Mouse (Mus musculus) neural tube, embryonic 12.5 days (tissue): Measurements from ENCODE around the gene Dmac2. TPM values are rescaled to one million over a fixed set of nuclear protein-coding genes. Genes with fewer than 3 reads are reported as not detected.

Source experiments
- ATAC-seq: fragments of 200-750 bp; cut with Nextera tagmentation; 2 replicates; pipeline ENCODE4 v1.8.0; 2017; ENCODE audit warnings: low read depth, mild to moderate bottlenecking, moderate TSS enrichment, moderate library complexity; ENCODE audit not compliant: low FRiP score
- H3K27ac ChIP-seq: fragments of 300-500 bp; sonication (generic); 2 replicates; pipeline ENCODE4 v1.5.1; 2016
- H3K27me3 ChIP-seq: fragments of 300-500 bp; sonication (generic); replicated peaks from 2 replicates; pipeline ENCODE4 v1.6.1; 2016; ENCODE audit warnings: mild to moderate bottlenecking
- H3K36me3 ChIP-seq: fragments of 300-500 bp; sonication (generic); 2 replicates; pipeline ENCODE4 v1.6.1; 2016; ENCODE audit warnings: mild to moderate bottlenecking
- H3K4me1 ChIP-seq: fragments of 300-500 bp; sonication (generic); 2 replicates; pipeline ENCODE4 v1.6.1; 2016
- H3K4me2 ChIP-seq: fragments of 300-500 bp; sonication (generic); replicated peaks from 2 replicates; pipeline ENCODE4 v1.6.1; 2016; ENCODE audit warnings: mild to moderate bottlenecking
- H3K4me3 ChIP-seq: fragments of 300-500 bp; sonication (generic); 2 replicates; pipeline ENCODE4 v1.5.1; 2016
- H3K9ac ChIP-seq: fragments of 300-500 bp; sonication (generic); 2 replicates; pipeline ENCODE4 v1.6.1; 2016; ENCODE audit warnings: mild to moderate bottlenecking
- H3K9me3 ChIP-seq: fragments of 300-500 bp; sonication (generic); 2 replicates; pipeline ENCODE4 v1.6.1; 2016; ENCODE audit warnings: mild to moderate bottlenecking
- WGBS: fragments of 180-500 bp; shearing (Covaris S2); methylation state at CpG from one replicate; pipeline ENCODE4 v1.1.7; 2016; 5-methylcytosine and 5-hydroxymethylcytosine counted together
- polyA plus RNA-seq: library from polyadenylated mRNA; unstranded; fragments of >200 nt; fragmentation: Nextera tagmentation; extraction: Ambion mirVana; gene quantifications from 2 replicates; pipeline ENCODE4 v1.2.1, GENCODE M21; 2016

Gene Dmac2
- polyA plus RNA-seq, 1 experiment from 2014 or later = 31.2 TPM

GRCm38 (mm10) chr7:25620101-25620500, 887 bp downstream of the Dmac2 start:
- Histone ChIP-seq H3K4me2 (peak overlapping the region; percentile 66), H3K27me3 (no peaks in the 10 kb centered on the region), H3K4me1 (0 out of 2 replicates have a peak, but pooled peaks cover 4% of the 10 kb centered on the region), H3K36me3 (peaks cover 19% of the 10 kb centered on the region), H3K9me3 (no peaks in the 10 kb centered on the region), H3K4me3 (0 out of 2 replicates have a peak overlapping the region, but pooled peaks have one; percentile 57), H3K9ac (no peak overlapping the region), H3K27ac (no peak overlapping the region)
- 91% methylated on average over 5 of the region's 5 CpGs for WGBS
- no peak for ATAC-seq

GRCm38 (mm10) chr7:25620751-25621150, 1.5 kb downstream of the Dmac2 start:
- H3K36me3 ChIP-seq = peaks cover 20% of the 10 kb centered on the region
- H3K9me3 ChIP-seq = no peaks in the 10 kb centered on the region
- no peaks in the 10 kb centered on the region for H3K27me3 ChIP-seq
- no peak overlapping the region for H3K4me3 ChIP-seq
- WGBS = 94% methylated on average over 11 of the region's 11 CpGs
- H3K27ac ChIP-seq = no peak overlapping the region
- no peak overlapping the region for H3K9ac ChIP-seq
- 0 out of 2 replicates have a peak, but pooled peaks cover 4% of the 10 kb centered on the region for H3K4me1 ChIP-seq
- ATAC-seq = no peak
- no peak overlapping the region for H3K4me2 ChIP-seq

- no peak overlapping the region for H3K27ac ChIP-seq
- peaks cover 13% of the 10 kb centered on the region for H3K4me1 ChIP-seq
- no peak overlapping the region for H3K4me3 ChIP-seq
- peaks cover 18% of the 10 kb centered on the region for H3K27me3 ChIP-seq
- H3K4me2 ChIP-seq = no peak overlapping the region
- H3K9ac ChIP-seq = no peak overlapping the region
- no peaks in the 10 kb centered on the region for H3K9me3 ChIP-seq
- WGBS = 91% methylated on average over 11 of the region's 11 CpGs
- ATAC-seq = no peak
- H3K36me3 ChIP-seq = peaks cover 23% of the 10 kb centered on the region
Observed at GRCm38 (mm10) chr7:25623857-25624370, 4.7 kb downstream of the Dmac2 start.

DNA sequence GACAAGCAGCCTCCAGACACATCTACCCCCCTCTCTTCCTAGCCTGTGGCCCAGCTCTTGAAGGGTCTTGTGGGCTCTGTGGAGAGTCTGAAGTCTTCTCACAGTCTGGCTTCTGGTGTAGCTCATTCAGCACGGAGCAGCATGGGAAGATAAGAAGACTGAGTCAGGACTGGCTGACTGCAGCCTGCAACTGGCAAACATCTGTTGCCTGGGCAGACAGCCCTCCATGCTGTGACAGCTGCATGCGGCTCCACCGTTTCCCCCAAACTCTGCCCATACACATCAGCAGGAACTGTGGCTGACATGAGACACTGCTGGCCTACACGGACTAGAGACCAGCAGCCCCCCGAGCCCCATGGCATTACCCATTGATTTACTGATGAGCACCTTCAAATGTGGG, 5.6 kb downstream of the Dmac2 start:
- Histone ChIP-seq H3K4me2 (no peak overlapping the region), H3K4me1 (peaks cover 12% of the 10 kb centered on the region), H3K9me3 (no peaks in the 10 kb centered on the region), H3K4me3 (no peak overlapping the region), H3K36me3 (peaks cover 31% of the 10 kb centered on the region), H3K9ac (no peak overlapping the region), H3K27me3 (peaks cover 21% of the 10 kb centered on the region), H3K27ac (no peak overlapping the region)
- 79% methylated on average over 5 of the region's 5 CpGs for WGBS
- ATAC-seq = no peak

GRCm38 (mm10) chr7:25625594-25626250, 6.5 kb downstream of the Dmac2 start:
- no peak overlapping the region for H3K4me2 ChIP-seq
- no peak overlapping the region for H3K27ac ChIP-seq
- H3K36me3 ChIP-seq = peaks cover 40% of the 10 kb centered on the region
- no peak for ATAC-seq
- no peak overlapping the region for H3K9ac ChIP-seq
- H3K4me1 ChIP-seq = peaks cover 12% of the 10 kb centered on the region
- no peak overlapping the region for H3K4me3 ChIP-seq
- 77% methylated on average over 10 of the region's 10 CpGs for WGBS
- peaks cover 21% of the 10 kb centered on the region for H3K27me3 ChIP-seq
- no peaks in the 10 kb centered on the region for H3K9me3 ChIP-seq

DNA sequence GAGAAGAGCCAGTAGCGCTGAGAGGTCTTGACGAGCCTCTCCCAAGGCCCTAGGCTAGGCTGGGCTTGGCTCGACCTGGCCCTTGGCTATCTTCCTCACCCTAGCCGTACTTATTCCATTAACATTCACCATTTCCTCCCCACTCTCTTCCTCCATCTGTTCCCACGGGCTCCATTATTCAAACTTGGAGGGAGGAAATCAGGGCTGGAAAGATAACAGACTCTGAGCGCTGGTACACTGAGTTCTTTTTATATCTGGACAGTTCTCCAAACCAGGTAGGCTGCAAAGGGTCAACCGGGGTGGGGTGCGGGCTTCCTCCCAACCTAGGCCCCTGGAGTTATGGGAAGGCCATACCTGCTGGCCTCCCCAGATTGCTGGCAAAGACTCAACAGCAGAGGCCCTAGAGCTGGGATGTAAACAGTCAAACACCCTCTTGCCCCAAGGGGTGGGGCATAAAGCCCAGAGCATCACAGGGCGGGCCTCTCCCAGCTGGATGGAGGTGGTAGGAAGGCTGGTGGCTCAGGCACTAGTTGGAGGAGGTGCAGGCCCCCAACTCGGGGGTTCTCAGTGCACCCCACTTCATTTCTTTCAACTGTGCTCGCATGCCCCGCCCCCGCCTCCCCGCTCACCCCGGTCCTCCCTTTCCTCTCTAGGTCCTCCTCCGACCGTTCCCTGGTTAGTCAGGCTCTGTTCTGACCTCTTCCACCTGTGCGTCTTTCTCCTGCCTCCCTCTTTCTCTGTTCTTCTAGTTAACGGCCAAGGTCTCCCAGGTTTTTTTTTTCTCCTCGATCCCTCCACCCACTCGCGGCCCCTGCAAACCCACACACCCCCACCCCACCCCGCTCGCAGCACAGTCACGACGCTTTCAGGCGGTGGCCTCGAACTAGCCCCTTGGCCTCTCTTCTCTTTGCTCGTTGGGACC, 7.6 kb downstream of the Dmac2 start, which contains the start of gene B3gnt8:
Gene B3gnt8, plus strand, starts transcription at position 146 of the 922 bp plus-strand sequence.
- Histone ChIP-seq H3K9ac (peak within 1 kb of the TSS; percentile 21), H3K4me2 (peak within 1 kb of the TSS; percentile 57), H3K4me3 (peak within 1 kb of the TSS; percentile 22; the same call in 1 of the 2 replicates), H3K4me1 (peaks cover 12% of the 10 kb centered on the region), H3K27ac (no peak within 1 kb of the TSS), H3K27me3 (peaks cover 21% of the 10 kb centered on the region), H3K9me3 (no peaks in the 10 kb centered on the region), H3K36me3 (peaks cover 50% of the 10 kb centered on the region)
- 18% methylated on average over 29 of the region's 29 CpGs for WGBS
- ATAC-seq = peak; percentile 25; the same call in 1 of the 2 replicates

GRCm38 (mm10) chr7:25627431-25628322, 8.5 kb downstream of the Dmac2 start:
- peaks cover 50% of the 10 kb centered on the region for H3K36me3 ChIP-seq
- H3K9me3 ChIP-seq = no peaks in the 10 kb centered on the region
- H3K27ac ChIP-seq = no peak overlapping the region
- peaks cover 21% of the 10 kb centered on the region for H3K27me3 ChIP-seq
- H3K4me3 ChIP-seq = peak overlapping the region; percentile 22; the same call in 1 of the 2 replicates
- H3K4me2 ChIP-seq = peak overlapping the region; percentile 57
- H3K9ac ChIP-seq = peak overlapping the region; percentile 21
- 21% methylated on average over 37 of the region's 38 CpGs for WGBS
- H3K4me1 ChIP-seq = peaks cover 12% of the 10 kb centered on the region
- ATAC-seq = peak; percentile 27; the same call in 1 of the 2 replicates

GRCm38 (mm10) chr7:25628323-25628620, 9.1 kb downstream of the Dmac2 start:
- Histone ChIP-seq H3K9ac (no peak overlapping the region), H3K9me3 (no peaks in the 10 kb centered on the region), H3K4me3 (no peak overlapping the region), H3K27ac (no peak overlapping the region), H3K4me2 (peak overlapping the region; percentile 57), H3K36me3 (peaks cover 56% of the 10 kb centered on the region), H3K4me1 (peaks cover 12% of the 10 kb centered on the region), H3K27me3 (peaks cover 21% of the 10 kb centered on the region)
- no peak for ATAC-seq
- WGBS = 70% methylated on average over 8 of the region's 8 CpGs

DNA sequence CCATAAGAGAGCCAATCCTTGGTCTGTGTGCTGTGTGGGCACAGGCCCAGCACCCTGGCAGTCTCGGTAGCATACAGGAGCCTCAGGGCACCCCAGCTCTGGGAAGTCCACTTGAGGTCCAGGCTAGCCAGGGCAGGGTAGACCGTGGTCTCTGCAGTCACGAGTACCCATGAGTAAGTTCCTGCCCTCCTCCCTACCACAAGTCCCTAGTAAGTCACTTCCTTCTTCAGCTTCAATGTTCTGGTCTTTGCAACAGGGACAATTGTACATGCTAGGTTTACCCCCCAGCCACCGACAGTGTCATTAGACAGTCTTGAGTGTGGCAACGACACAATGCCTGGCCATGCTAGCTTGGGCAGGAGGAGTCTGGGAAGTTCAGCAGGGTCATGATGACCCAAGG, 13.5 kb downstream of the Dmac2 start:
- peaks cover 15% of the 10 kb centered on the region for H3K27me3 ChIP-seq
- ATAC-seq = no peak
- H3K4me2 ChIP-seq = no peak overlapping the region
- no peak overlapping the region for H3K27ac ChIP-seq
- 89% methylated on average over 5 of the region's 5 CpGs for WGBS
- H3K4me3 ChIP-seq = no peak overlapping the region
- H3K9me3 ChIP-seq = no peaks in the 10 kb centered on the region
- peaks cover 2% of the 10 kb centered on the region; the same call in 1 of the 2 replicates for H3K4me1 ChIP-seq
- no peak overlapping the region for H3K9ac ChIP-seq
- peaks cover 57% of the 10 kb centered on the region for H3K36me3 ChIP-seq

DNA sequence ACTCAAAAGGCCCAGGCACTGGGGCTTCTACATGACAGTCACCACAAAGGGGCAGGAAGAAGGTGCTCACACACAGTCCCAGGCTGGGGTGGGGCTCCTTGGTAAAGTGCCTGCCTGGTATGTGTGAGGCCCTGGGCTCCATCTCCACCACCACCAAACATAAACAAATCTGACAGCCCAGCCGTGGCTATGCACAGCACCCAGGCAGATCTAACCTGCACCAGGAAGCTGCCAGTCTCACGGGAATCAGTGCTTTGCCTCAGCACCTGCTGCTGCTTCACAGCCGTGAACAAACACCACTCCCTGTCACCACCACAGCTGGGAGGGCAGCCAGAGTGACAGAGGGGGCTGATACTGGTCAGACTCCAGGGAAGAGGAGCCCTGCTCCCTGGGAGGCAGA, 17.2 kb downstream of the Dmac2 start:
- H3K9ac ChIP-seq = no peak overlapping the region
- no peak overlapping the region for H3K4me3 ChIP-seq
- no peak for ATAC-seq
- no peak overlapping the region for H3K27ac ChIP-seq
- H3K4me1 ChIP-seq = no peaks in the 10 kb centered on the region
- peaks cover 45% of the 10 kb centered on the region for H3K36me3 ChIP-seq
- no peaks in the 10 kb centered on the region for H3K27me3 ChIP-seq
- no peaks in the 10 kb centered on the region for H3K9me3 ChIP-seq
- 78% methylated on average over 3 of the region's 3 CpGs for WGBS
- H3K4me2 ChIP-seq = no peak overlapping the region

DNA sequence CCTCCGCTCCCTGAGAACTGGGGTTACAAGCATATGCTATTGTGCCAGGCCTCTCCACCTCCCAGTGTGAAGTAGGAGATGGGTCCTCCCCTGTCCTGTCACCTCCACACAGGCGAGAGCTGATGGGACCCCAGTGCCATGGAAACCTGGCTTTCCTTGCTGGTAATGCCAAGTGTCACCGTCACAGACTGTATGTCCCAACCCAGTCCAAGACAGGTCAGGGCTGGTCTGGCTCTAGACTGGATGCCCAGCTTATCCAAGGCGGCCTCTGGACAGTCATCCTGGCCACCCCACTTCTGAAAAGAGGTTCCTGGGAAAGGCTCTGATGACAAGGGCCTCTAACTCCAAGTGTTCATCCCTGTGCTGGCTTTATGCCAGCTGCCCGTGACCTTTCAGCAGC, 17.9 kb downstream of the Dmac2 start:
- no peak; the same call in 1 of the 2 replicates for ATAC-seq
- 94% methylated on average over 5 of the region's 5 CpGs for WGBS
- Histone ChIP-seq H3K9ac (no peak overlapping the region), H3K27me3 (no peaks in the 10 kb centered on the region), H3K4me2 (no peak overlapping the region), H3K9me3 (no peaks in the 10 kb centered on the region), H3K4me1 (no peaks in the 10 kb centered on the region), H3K36me3 (peaks cover 39% of the 10 kb centered on the region), H3K27ac (no peak overlapping the region), H3K4me3 (no peak overlapping the region)
